Mouse (Mus musculus): ENCODE measurements around the gene Itga5.

The Itga5 gene

DNA sequence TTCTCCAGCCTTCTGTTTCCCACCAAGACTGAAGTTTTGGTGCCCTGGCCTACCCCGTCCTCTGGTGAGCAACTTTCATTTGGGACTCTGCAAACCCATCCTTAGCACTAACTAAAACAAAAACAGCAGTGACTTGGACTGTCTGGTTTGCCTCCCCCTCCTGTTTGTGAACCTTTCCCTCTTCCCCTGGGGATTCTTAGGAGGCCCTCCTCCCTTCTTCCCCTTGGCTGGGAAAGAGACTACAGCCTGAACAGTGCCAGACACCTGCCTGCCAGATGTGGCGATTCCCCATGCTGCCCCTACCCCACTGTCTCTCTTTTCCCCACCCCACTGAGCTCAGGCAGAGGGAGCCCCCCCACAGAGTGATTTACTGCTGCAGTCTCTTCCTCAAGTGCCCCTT is 65.5 kb downstream of the Itga5 start:
- peaks cover 92% of the 10 kb centered on the region for H3K4me1 ChIP-seq (replicated peaks; ENCODE audit: low read depth, low read length)
- H3K4me3 ChIP-seq (replicated peaks; ENCODE audit: low read length), result no peak overlapping the region
- no peaks in the 10 kb centered on the region for H3K9me3 ChIP-seq (ENCODE audit: low read length)
- TF ChIP-seq NANOG (IDR thresholded peaks at IDR 0.05; ENCODE audit: borderline replicate concordance, low read length), result no peak
- TF ChIP-seq POU5F1 (IDR thresholded peaks at IDR 0.05; ENCODE audit: borderline replicate concordance, low read length), result no peak
- no peak for TF ChIP-seq CTCF (conservative IDR thresholded peaks at IDR 0.05; ENCODE audit: low read length)
- H3K36me3 ChIP-seq (ENCODE audit: insufficient read depth, low read length), result peaks cover 40% of the 10 kb centered on the region
- H3K27me3 ChIP-seq (ENCODE audit: insufficient read depth, low read length), result peaks cover 43% of the 10 kb centered on the region

DNA sequence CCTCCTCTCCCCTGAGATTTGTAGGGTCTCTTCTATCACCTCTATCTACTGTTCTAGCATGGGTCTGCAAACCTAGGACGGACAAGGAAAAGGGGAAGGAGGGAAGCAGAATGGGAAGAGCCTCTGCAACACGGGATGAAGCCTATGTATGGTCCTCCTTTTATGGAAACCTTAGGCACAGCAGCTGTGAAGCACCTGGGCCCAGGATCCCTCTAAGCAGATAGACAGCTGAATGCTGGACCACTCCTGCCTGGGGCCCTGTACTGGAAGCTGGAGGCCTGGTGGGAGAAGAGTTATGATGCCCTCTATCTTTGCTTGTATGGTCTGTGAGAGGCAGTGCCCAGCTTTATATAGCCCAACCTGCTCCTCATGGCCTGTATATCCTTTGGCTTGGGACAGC is 66.0 kb downstream of the Itga5 start:
- Histone ChIP-seq H3K36me3 (ENCODE audit: insufficient read depth, low read length) (peaks cover 45% of the 10 kb centered on the region), H3K4me1 (replicated peaks; ENCODE audit: low read depth, low read length) (peaks cover 92% of the 10 kb centered on the region), H3K9me3 (ENCODE audit: low read length) (no peaks in the 10 kb centered on the region), H3K4me3 (replicated peaks; ENCODE audit: low read length) (peak overlapping the region; percentile 62; the same call in 1 of the 2 replicates), H3K27me3 (ENCODE audit: insufficient read depth, low read length) (peaks cover 39% of the 10 kb centered on the region)
- TF ChIP-seq NANOG (IDR thresholded peaks at IDR 0.05; ENCODE audit: borderline replicate concordance, low read length) (no peak), CTCF (conservative IDR thresholded peaks at IDR 0.05; ENCODE audit: low read length) (no peak), POU5F1 (IDR thresholded peaks at IDR 0.05; ENCODE audit: borderline replicate concordance, low read length) (no peak)

DNA sequence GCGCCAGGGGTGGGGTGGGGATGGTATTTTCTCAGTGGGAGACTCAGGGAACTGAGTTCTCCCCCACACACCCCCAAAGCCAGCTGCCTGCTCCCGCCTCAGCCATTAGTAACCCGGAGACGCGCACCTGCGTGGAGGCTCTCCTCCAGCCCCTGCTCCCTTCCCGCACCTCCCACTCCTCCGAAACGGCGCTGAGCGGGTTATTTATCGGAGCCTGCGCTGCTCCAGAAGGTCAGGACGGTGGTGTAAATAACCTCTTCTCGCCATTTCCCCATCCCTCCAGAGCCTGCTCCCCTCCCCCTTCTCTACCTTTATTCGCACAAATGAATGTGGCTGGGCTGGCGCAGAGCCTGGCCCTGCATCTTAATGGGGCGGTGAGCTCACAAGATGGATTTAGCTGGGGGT is 66.5 kb downstream of the Itga5 start:
- Histone ChIP-seq H3K36me3 (ENCODE audit: insufficient read depth, low read length) (peaks cover 50% of the 10 kb centered on the region), H3K9me3 (ENCODE audit: low read length) (no peaks in the 10 kb centered on the region), H3K4me1 (replicated peaks; ENCODE audit: low read depth, low read length) (peaks cover 96% of the 10 kb centered on the region), H3K27me3 (ENCODE audit: insufficient read depth, low read length) (peaks cover 38% of the 10 kb centered on the region), H3K4me3 (replicated peaks; ENCODE audit: low read length) (peak overlapping the region; percentile 62)
- TF ChIP-seq NANOG (IDR thresholded peaks at IDR 0.05; ENCODE audit: borderline replicate concordance, low read length) (no peak), CTCF (conservative IDR thresholded peaks at IDR 0.05; ENCODE audit: low read length) (no peak), POU5F1 (IDR thresholded peaks at IDR 0.05; ENCODE audit: borderline replicate concordance, low read length) (no peak)

DNA sequence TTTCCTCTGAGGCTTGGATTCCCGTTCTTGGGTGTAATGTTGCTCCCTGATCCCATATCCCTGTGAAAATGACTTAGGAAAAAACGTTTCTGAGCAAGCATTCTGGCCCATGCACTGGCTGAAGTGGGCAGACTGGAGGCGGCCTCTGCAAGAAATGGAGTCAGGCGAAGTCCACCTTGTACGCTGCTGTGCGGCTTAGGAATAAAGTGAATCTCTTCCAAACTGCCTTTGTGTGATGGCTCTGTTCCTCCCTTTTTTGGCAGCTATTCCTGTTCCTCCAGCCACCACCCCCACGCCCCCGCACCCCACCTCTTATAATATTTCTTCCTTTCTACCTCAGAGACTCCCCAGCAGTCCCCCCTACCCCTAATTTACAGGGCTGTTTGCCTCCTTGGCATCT is 66.9 kb downstream of the Itga5 start:
- Histone ChIP-seq H3K9me3 (ENCODE audit: low read length) (no peaks in the 10 kb centered on the region), H3K4me1 (replicated peaks; ENCODE audit: low read depth, low read length) (peaks cover 98% of the 10 kb centered on the region), H3K4me3 (replicated peaks; ENCODE audit: low read length) (peak overlapping the region; percentile 62), H3K27me3 (ENCODE audit: insufficient read depth, low read length) (peaks cover 36% of the 10 kb centered on the region), H3K36me3 (ENCODE audit: insufficient read depth, low read length) (peaks cover 54% of the 10 kb centered on the region)
- no peak for TF ChIP-seq NANOG (IDR thresholded peaks at IDR 0.05; ENCODE audit: borderline replicate concordance, low read length)
- TF ChIP-seq CTCF (conservative IDR thresholded peaks at IDR 0.05; ENCODE audit: low read length), result no peak
- no peak for TF ChIP-seq POU5F1 (IDR thresholded peaks at IDR 0.05; ENCODE audit: borderline replicate concordance, low read length)

DNA sequence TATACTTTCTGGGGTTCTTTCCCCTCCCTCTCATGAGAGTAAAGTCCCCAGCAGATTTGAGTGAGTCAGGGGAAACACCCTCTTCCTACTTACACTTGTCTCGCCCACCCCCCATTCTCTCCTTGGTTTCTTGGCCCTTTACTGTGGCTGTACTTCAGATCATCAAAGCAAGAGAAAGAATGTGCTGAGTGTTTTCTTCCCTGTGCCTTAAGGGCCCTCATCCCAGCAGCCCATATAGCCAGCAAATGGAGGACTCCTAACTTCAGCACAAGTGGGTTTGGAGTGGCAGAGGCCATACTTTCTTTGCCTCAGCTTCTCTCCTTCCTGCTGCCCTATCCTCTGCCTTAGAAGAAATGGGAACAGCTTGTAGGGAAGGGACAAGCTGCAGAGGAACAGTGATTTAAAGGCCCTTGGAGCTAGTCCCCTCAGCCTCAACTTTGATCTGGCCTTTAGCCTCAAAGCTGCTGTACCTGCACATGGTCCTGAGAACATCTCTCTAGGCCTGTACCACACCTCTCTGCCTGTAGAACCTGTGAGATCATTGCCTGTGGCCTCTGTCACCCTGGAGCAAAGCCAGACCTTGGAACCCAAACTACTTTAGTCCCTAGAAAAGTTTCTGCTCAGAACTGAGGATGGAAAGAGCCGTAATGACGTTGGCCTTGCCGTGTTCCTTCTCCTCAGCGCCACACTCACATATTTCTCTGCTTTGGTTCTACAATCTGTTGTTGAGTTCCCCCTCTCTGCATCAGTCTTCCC is 67.5 kb downstream of the Itga5 start:
- no peak for TF ChIP-seq CTCF (conservative IDR thresholded peaks at IDR 0.05; ENCODE audit: low read length)
- TF ChIP-seq POU5F1 (IDR thresholded peaks at IDR 0.05; ENCODE audit: borderline replicate concordance, low read length), result no peak
- no peak for TF ChIP-seq NANOG (IDR thresholded peaks at IDR 0.05; ENCODE audit: borderline replicate concordance, low read length)
- H3K9me3 ChIP-seq (ENCODE audit: low read length), result no peaks in the 10 kb centered on the region
- peaks cover 95% of the 10 kb centered on the region for H3K4me1 ChIP-seq (replicated peaks; ENCODE audit: low read depth, low read length)
- peaks cover 30% of the 10 kb centered on the region for H3K27me3 ChIP-seq (ENCODE audit: insufficient read depth, low read length)
- H3K4me3 ChIP-seq (replicated peaks; ENCODE audit: low read length), result peak overlapping the region; percentile 62; the same call in 1 of the 2 replicates
- peaks cover 57% of the 10 kb centered on the region for H3K36me3 ChIP-seq (ENCODE audit: insufficient read depth, low read length)

DNA sequence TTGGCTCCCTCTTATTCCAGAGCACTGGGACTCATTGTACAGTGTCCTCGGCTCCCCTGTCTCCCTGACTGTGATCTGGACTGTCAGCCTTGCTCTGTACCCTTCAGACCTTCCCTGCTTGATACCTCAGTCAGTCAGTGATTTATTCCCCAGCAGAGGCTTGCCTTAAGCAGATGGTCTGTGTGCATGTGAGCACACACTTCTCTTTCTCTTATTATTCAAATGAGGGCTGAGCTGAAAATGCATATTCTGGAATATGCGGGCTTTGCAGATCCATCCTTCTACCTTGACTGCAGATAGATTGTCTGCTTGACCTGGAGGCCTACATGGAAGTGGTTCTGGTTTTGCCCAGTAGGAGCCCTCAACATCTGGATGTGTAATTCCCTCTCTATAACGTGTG is 68.5 kb downstream of the Itga5 start:
- peaks cover 67% of the 10 kb centered on the region for H3K36me3 ChIP-seq (ENCODE audit: insufficient read depth, low read length)
- no peak overlapping the region for H3K4me3 ChIP-seq (replicated peaks; ENCODE audit: low read length)
- H3K9me3 ChIP-seq (ENCODE audit: low read length), result no peaks in the 10 kb centered on the region
- TF ChIP-seq NANOG (IDR thresholded peaks at IDR 0.05; ENCODE audit: borderline replicate concordance, low read length) (no peak), POU5F1 (IDR thresholded peaks at IDR 0.05; ENCODE audit: borderline replicate concordance, low read length) (no peak), CTCF (conservative IDR thresholded peaks at IDR 0.05; ENCODE audit: low read length) (no peak)
- H3K4me1 ChIP-seq (replicated peaks; ENCODE audit: low read depth, low read length), result peaks cover 85% of the 10 kb centered on the region
- H3K27me3 ChIP-seq (ENCODE audit: insufficient read depth, low read length), result peaks cover 20% of the 10 kb centered on the region

DNA sequence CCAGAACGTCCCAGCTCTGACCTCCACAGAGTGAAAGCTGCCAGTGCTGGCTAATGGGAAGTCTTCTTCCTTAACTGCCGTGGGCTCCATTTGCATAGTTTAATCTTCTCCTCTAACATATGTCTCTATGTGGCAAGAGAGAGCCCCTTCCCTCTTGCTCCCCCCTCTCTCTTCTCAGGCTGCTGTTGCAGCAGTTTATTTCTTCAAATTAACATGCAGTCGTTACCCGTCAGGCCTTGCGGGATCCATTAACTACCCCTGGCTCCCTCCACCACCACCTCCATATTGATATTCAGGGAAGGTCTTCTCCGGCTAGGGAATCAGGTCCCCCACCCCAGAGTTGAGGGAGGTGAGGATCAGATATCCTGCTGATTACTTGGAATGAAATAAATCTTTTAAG is 69.2 kb downstream of the Itga5 start:
- no peak for TF ChIP-seq POU5F1 (IDR thresholded peaks at IDR 0.05; ENCODE audit: borderline replicate concordance, low read length)
- TF ChIP-seq NANOG (IDR thresholded peaks at IDR 0.05; ENCODE audit: borderline replicate concordance, low read length), result no peak
- TF ChIP-seq CTCF (conservative IDR thresholded peaks at IDR 0.05; ENCODE audit: low read length), result no peak
- no peak overlapping the region for H3K4me3 ChIP-seq (replicated peaks; ENCODE audit: low read length)

DNA sequence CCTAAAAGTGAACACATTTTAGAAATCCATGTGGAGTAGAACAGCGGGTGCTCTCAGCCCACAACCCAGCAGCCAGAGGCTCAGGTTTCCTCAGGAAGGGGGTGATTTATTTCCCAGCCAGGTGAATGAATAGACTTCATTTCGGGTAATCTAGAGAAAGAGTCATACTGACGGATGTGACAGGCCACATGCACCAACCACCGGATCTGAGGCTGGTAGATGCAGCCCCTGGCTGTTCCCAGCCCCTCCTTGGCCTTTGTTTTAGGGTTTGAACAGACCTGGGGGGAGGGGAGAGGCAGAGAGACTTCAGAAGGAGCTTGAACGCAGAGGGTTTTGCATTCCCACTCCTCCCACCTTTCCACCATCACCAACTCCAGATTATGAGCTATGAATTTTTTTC is 70.7 kb downstream of the Itga5 start:
- H3K36me3 ChIP-seq (ENCODE audit: insufficient read depth, low read length), result peaks cover 86% of the 10 kb centered on the region
- peaks cover 64% of the 10 kb centered on the region for H3K4me1 ChIP-seq (replicated peaks; ENCODE audit: low read depth, low read length)
- peaks cover 5% of the 10 kb centered on the region for H3K27me3 ChIP-seq (ENCODE audit: insufficient read depth, low read length)
- H3K4me3 ChIP-seq (replicated peaks; ENCODE audit: low read length), result peak overlapping the region; percentile 29; the same call in 1 of the 2 replicates
- no peak for TF ChIP-seq NANOG (IDR thresholded peaks at IDR 0.05; ENCODE audit: borderline replicate concordance, low read length)
- no peak for TF ChIP-seq POU5F1 (IDR thresholded peaks at IDR 0.05; ENCODE audit: borderline replicate concordance, low read length)
- TF ChIP-seq CTCF (conservative IDR thresholded peaks at IDR 0.05; ENCODE audit: low read length), result no peak
- H3K9me3 ChIP-seq (ENCODE audit: low read length), result no peaks in the 10 kb centered on the region

More for the DNA sequence above, 69.2 kb downstream of the Itga5 start:
- Histone ChIP-seq H3K4me1 (replicated peaks; ENCODE audit: low read depth, low read length) (peaks cover 77% of the 10 kb centered on the region), H3K9me3 (ENCODE audit: low read length) (no peaks in the 10 kb centered on the region), H3K27me3 (ENCODE audit: insufficient read depth, low read length) (peaks cover 14% of the 10 kb centered on the region), H3K36me3 (ENCODE audit: insufficient read depth, low read length) (peaks cover 74% of the 10 kb centered on the region)

Data from E14TG2a.4 (cell line).